Mouse (Mus musculus) forebrain, embryonic 11.5 days (tissue): ENCODE data around the gene Wsb1. TPM values are rescaled to one million over a fixed set of nuclear protein-coding genes. Genes with fewer than 3 reads are reported as not detected.

Source experiments
- ATAC-seq: fragments of 200-750 bp; cut with Nextera tagmentation; replicated peaks from 2 replicates; pipeline ENCODE4 v1.8.0; 2017; ENCODE audit warnings: moderate TSS enrichment; ENCODE audit not compliant: low FRiP score
- DNase-seq: peaks from one replicate; pipeline ENCODE4 v3.0.0-alpha.2; 2017; ENCODE audit warnings: low spot score
- H3K27ac ChIP-seq: fragments of 300-500 bp; sonication (generic); 2 replicates; pipeline ENCODE4 v1.5.1; 2014; ENCODE audit warnings: low read depth, low read length
- H3K27me3 ChIP-seq: fragments of 300-500 bp; sonication (generic); 2 replicates; pipeline ENCODE4 v1.6.1; 2014; ENCODE audit warnings: mild to moderate bottlenecking, low read length, mixed read lengths; ENCODE audit not compliant: control insufficient read depth, insufficient read depth
- H3K36me3 ChIP-seq: fragments of 300-500 bp; sonication (generic); 2 replicates; pipeline ENCODE4 v1.6.1; 2014; ENCODE audit warnings: mild to moderate bottlenecking, low read length, moderate library complexity, mixed read lengths; ENCODE audit not compliant: control insufficient read depth, insufficient read depth
- H3K4me1 ChIP-seq: fragments of 300-500 bp; sonication (generic); replicated peaks from 2 replicates; pipeline ENCODE4 v1.6.1; 2014; ENCODE audit warnings: low read length, mixed read lengths; ENCODE audit not compliant: control insufficient read depth, insufficient read depth
- H3K4me2 ChIP-seq: fragments of 300-500 bp; sonication (generic); 2 replicates; pipeline ENCODE4 v1.6.1; 2014; ENCODE audit warnings: low read depth, mild to moderate bottlenecking, low read length, moderate library complexity, mixed read lengths; ENCODE audit not compliant: severe bottlenecking
- H3K4me3 ChIP-seq: fragments of 300-500 bp; sonication (generic); 2 replicates; pipeline ENCODE4 v1.5.1; 2014; ENCODE audit warnings: low read depth, low read length
- H3K9ac ChIP-seq: fragments of 300-500 bp; sonication (generic); 2 replicates; pipeline ENCODE4 v1.6.1; 2014; ENCODE audit warnings: low read length
- H3K9me3 ChIP-seq: fragments of 300-500 bp; sonication (generic); 2 replicates; pipeline ENCODE4 v1.6.1; 2016; ENCODE audit warnings: low read length, mixed read lengths; ENCODE audit not compliant: control insufficient read depth
- WGBS: fragments of 180-500 bp; shearing (Covaris S2); extraction: QIAGEN DNeasy Blood & Tissue Kit; methylation state at CpG from one replicate; pipeline ENCODE4 v1.1.7; 2014; 5-methylcytosine and 5-hydroxymethylcytosine counted together
- polyA plus RNA-seq: library from polyadenylated mRNA; unstranded; fragments of >200 nt; fragmentation: Nextera tagmentation; extraction: Ambion mirVana; gene quantifications from 2 replicates; pipeline ENCODE4 v1.2.1, GENCODE M21; 2014

The Wsb1 gene
- polyA plus RNA-seq, 1 experiment from 2014 or later: 371 TPM

GRCm38 (mm10) chr11:79292130-79292529, 37.7 kb upstream of the Wsb1 start:
- Histone ChIP-seq H3K9me3 (no peaks in the 10 kb centered on the region), H3K4me1 (no peaks in the 10 kb centered on the region), H3K27me3 (no peaks in the 10 kb centered on the region), H3K27ac (no peak overlapping the region), H3K4me3 (no peak overlapping the region), H3K4me2 (no peak overlapping the region), H3K36me3 (no peaks in the 10 kb centered on the region), H3K9ac (no peak overlapping the region)
- DNase-seq: no peak
- 74% methylated on average over 3 of the region's 3 CpGs for WGBS
- ATAC-seq: no peak

GRCm38 (mm10) chr11:79291651-79292050, 37.2 kb upstream of the Wsb1 start:
- WGBS: 79% methylated on average over 5 of the region's 5 CpGs
- no peak for DNase-seq
- ATAC-seq: no peak
- Histone ChIP-seq H3K4me2 (no peak overlapping the region), H3K9ac (no peak overlapping the region), H3K27me3 (no peaks in the 10 kb centered on the region), H3K27ac (no peak overlapping the region), H3K36me3 (no peaks in the 10 kb centered on the region), H3K4me3 (no peak overlapping the region), H3K4me1 (no peaks in the 10 kb centered on the region), H3K9me3 (no peaks in the 10 kb centered on the region)

- no peak for DNase-seq
- no peaks in the 10 kb centered on the region for H3K36me3 ChIP-seq
- WGBS: 48% methylated on average over 2 of the region's 2 CpGs
Observed at GRCm38 (mm10) chr11:79290473-79290872, 36.0 kb upstream of the Wsb1 start.

GRCm38 (mm10) chr11:79288913-79289640, 34.6 kb upstream of the Wsb1 start:
- Histone ChIP-seq H3K9ac (no peak overlapping the region), H3K4me2 (no peak overlapping the region), H3K9me3 (no peaks in the 10 kb centered on the region), H3K36me3 (no peaks in the 10 kb centered on the region), H3K27ac (no peak overlapping the region), H3K4me3 (no peak overlapping the region), H3K4me1 (no peaks in the 10 kb centered on the region), H3K27me3 (no peaks in the 10 kb centered on the region)
- DNase-seq: no peak
- ATAC-seq: no peak
- 94% methylated on average over 5 of the region's 5 CpGs for WGBS

More at GRCm38 (mm10) chr11:79290473-79290872, 36.0 kb upstream of the Wsb1 start:
- H3K4me1 ChIP-seq: no peaks in the 10 kb centered on the region
- no peaks in the 10 kb centered on the region for H3K27me3 ChIP-seq
- H3K4me2 ChIP-seq: no peak overlapping the region
- H3K9ac ChIP-seq: no peak overlapping the region
- H3K27ac ChIP-seq: no peak overlapping the region
- no peak overlapping the region for H3K4me3 ChIP-seq
- no peak for ATAC-seq
- no peaks in the 10 kb centered on the region for H3K9me3 ChIP-seq

GRCm38 (mm10) chr11:79288278-79288843, 33.9 kb upstream of the Wsb1 start:
- 92% methylated on average over 7 of the region's 7 CpGs for WGBS
- Histone ChIP-seq H3K9ac (no peak overlapping the region), H3K27ac (no peak overlapping the region), H3K4me3 (no peak overlapping the region), H3K27me3 (no peaks in the 10 kb centered on the region), H3K36me3 (no peaks in the 10 kb centered on the region), H3K9me3 (no peaks in the 10 kb centered on the region), H3K4me2 (no peak overlapping the region), H3K4me1 (no peaks in the 10 kb centered on the region)
- no peak for DNase-seq
- no peak for ATAC-seq

- H3K9me3 ChIP-seq: no peaks in the 10 kb centered on the region
- no peak for DNase-seq
- no peak overlapping the region for H3K27ac ChIP-seq
- no peaks in the 10 kb centered on the region for H3K4me1 ChIP-seq
- 82% methylated on average over 6 of the region's 6 CpGs for WGBS
- no peak overlapping the region for H3K4me3 ChIP-seq
- H3K9ac ChIP-seq: no peak overlapping the region
- no peak overlapping the region for H3K4me2 ChIP-seq
- no peaks in the 10 kb centered on the region for H3K36me3 ChIP-seq
- ATAC-seq: no peak
- no peaks in the 10 kb centered on the region for H3K27me3 ChIP-seq
Observed at GRCm38 (mm10) chr11:79287447-79287846, 33.0 kb upstream of the Wsb1 start.

- DNase-seq (no peak), ATAC-seq (no peak)
- 82% methylated on average over 9 of the region's 9 CpGs for WGBS
- no peak overlapping the region for H3K4me3 ChIP-seq
- H3K9me3 ChIP-seq: no peaks in the 10 kb centered on the region
- H3K27me3 ChIP-seq: no peaks in the 10 kb centered on the region
- no peak overlapping the region for H3K27ac ChIP-seq
- no peaks in the 10 kb centered on the region for H3K36me3 ChIP-seq
- H3K4me1 ChIP-seq: no peaks in the 10 kb centered on the region
- no peak overlapping the region for H3K4me2 ChIP-seq
- no peak overlapping the region for H3K9ac ChIP-seq
Observed at GRCm38 (mm10) chr11:79286305-79286799, 31.9 kb upstream of the Wsb1 start.

- DNase-seq (no peak), ATAC-seq (no peak)
- Histone ChIP-seq H3K4me3 (no peak overlapping the region), H3K4me2 (no peak overlapping the region), H3K4me1 (no peaks in the 10 kb centered on the region), H3K9me3 (no peaks in the 10 kb centered on the region), H3K36me3 (no peaks in the 10 kb centered on the region), H3K27me3 (no peaks in the 10 kb centered on the region), H3K27ac (no peak overlapping the region), H3K9ac (no peak overlapping the region)
- 94% methylated on average over 4 of the region's 4 CpGs for WGBS
Observed at GRCm38 (mm10) chr11:79283350-79284030, 29.0 kb upstream of the Wsb1 start.
